Mouse (Mus musculus) hindbrain, embryonic 13.5 days (tissue): Measurements from ENCODE around the gene Gm5617. TPM values are rescaled to one million over a fixed set of nuclear protein-coding genes. Genes with fewer than 3 reads are reported as not detected.

ENCODE experiments used
- ATAC-seq: fragments of 200-750 bp; cut with Nextera tagmentation; 2 replicates; pipeline ENCODE4 v1.8.0; 2017; ENCODE audit warnings: moderate TSS enrichment; ENCODE audit not compliant: low FRiP score
- H3K27ac ChIP-seq: fragments of 300-500 bp; sonication (generic); 2 replicates; pipeline ENCODE4 v1.5.1; 2015; ENCODE audit warnings: inconsistent platforms, mild to moderate bottlenecking, moderate library complexity
- H3K27me3 ChIP-seq: fragments of 300-500 bp; sonication (generic); 2 replicates; pipeline ENCODE4 v1.6.1; 2015; ENCODE audit warnings: mild to moderate bottlenecking, inconsistent platforms
- H3K36me3 ChIP-seq: fragments of 300-500 bp; sonication (generic); 2 replicates; pipeline ENCODE4 v1.6.1; 2015; ENCODE audit warnings: mild to moderate bottlenecking, inconsistent platforms
- H3K4me1 ChIP-seq: fragments of 300-500 bp; sonication (generic); replicated peaks from 2 replicates; pipeline ENCODE4 v1.6.1; 2015; ENCODE audit warnings: inconsistent platforms
- H3K4me2 ChIP-seq: fragments of 300-500 bp; sonication (generic); 2 replicates; pipeline ENCODE4 v1.6.1; 2015; ENCODE audit warnings: inconsistent platforms, mild to moderate bottlenecking, moderate library complexity
- H3K4me3 ChIP-seq: fragments of 300-500 bp; sonication (generic); 2 replicates; pipeline ENCODE4 v1.5.1; 2015; ENCODE audit warnings: mild to moderate bottlenecking, inconsistent platforms
- H3K9ac ChIP-seq: fragments of 300-500 bp; sonication (generic); 2 replicates; pipeline ENCODE4 v1.6.1; 2015; ENCODE audit warnings: mild to moderate bottlenecking, inconsistent platforms
- H3K9me3 ChIP-seq: fragments of 300-500 bp; sonication (generic); 2 replicates; pipeline ENCODE4 v1.6.1; 2016; ENCODE audit warnings: inconsistent platforms
- WGBS: fragments of 180-500 bp; shearing (Covaris S2); methylation state at CpG from one replicate; pipeline ENCODE4 v1.1.7; 2015; 5-methylcytosine and 5-hydroxymethylcytosine counted together
- polyA plus RNA-seq: library from polyadenylated mRNA; unstranded; fragments of >200 nt; fragmentation: Nextera tagmentation; extraction: Ambion mirVana; gene quantifications from 2 replicates; pipeline ENCODE4 v1.2.1, GENCODE M21; 2015

Gene Gm5617
- polyA plus RNA-seq, 1 experiment from 2014 or later, result 33.4 TPM

GRCm38 (mm10) chr9:48473131-48473530 lies 22.1 kb upstream of the Gm5617 start:
- Histone ChIP-seq H3K9me3 (no peaks in the 10 kb centered on the region), H3K4me3 (no peak overlapping the region), H3K27me3 (no peaks in the 10 kb centered on the region), H3K36me3 (peaks cover 32% of the 10 kb centered on the region), H3K4me1 (no peaks in the 10 kb centered on the region), H3K4me2 (no peak overlapping the region), H3K27ac (no peak overlapping the region), H3K9ac (no peak overlapping the region)
- WGBS, result 95% methylated on average over 12 of the region's 12 CpGs
- no peak for ATAC-seq

- Histone ChIP-seq H3K4me1 (peaks cover under 1% of the 10 kb centered on the region), H3K27me3 (no peaks in the 10 kb centered on the region), H3K4me2 (no peak overlapping the region), H3K9me3 (no peaks in the 10 kb centered on the region), H3K27ac (no peak overlapping the region), H3K9ac (no peak overlapping the region), H3K36me3 (peaks cover 32% of the 10 kb centered on the region), H3K4me3 (no peak overlapping the region)
- ATAC-seq, result no peak
- 95% methylated on average over 9 of the region's 9 CpGs for WGBS
Measured at GRCm38 (mm10) chr9:48474367-48474766, 20.9 kb upstream of the Gm5617 start.

GRCm38 (mm10) chr9:48476236-48477165 lies 18.7 kb upstream of the Gm5617 start:
- no peak for ATAC-seq
- no peaks in the 10 kb centered on the region for H3K9me3 ChIP-seq
- 92% methylated on average over 10 of the region's 10 CpGs for WGBS
- peaks cover 4% of the 10 kb centered on the region; the same call in 1 of the 2 replicates for H3K27me3 ChIP-seq
- no peak overlapping the region for H3K9ac ChIP-seq
- H3K4me1 ChIP-seq, result peaks cover 13% of the 10 kb centered on the region
- H3K4me3 ChIP-seq, result no peak overlapping the region
- H3K4me2 ChIP-seq, result no peak overlapping the region
- H3K27ac ChIP-seq, result no peak overlapping the region
- H3K36me3 ChIP-seq, result peaks cover 23% of the 10 kb centered on the region

GRCm38 (mm10) chr9:48478808-48479207 lies 16.4 kb upstream of the Gm5617 start:
- no peak overlapping the region for H3K4me2 ChIP-seq
- no peak overlapping the region for H3K4me3 ChIP-seq
- H3K9me3 ChIP-seq, result no peaks in the 10 kb centered on the region
- H3K36me3 ChIP-seq, result peaks cover 19% of the 10 kb centered on the region
- no peak overlapping the region for H3K27ac ChIP-seq
- H3K27me3 ChIP-seq, result peaks cover 8% of the 10 kb centered on the region; the same call in 1 of the 2 replicates
- H3K4me1 ChIP-seq, result peaks cover 13% of the 10 kb centered on the region
- 95% methylated on average over 4 of the region's 4 CpGs for WGBS
- no peak for ATAC-seq
- H3K9ac ChIP-seq, result no peak overlapping the region

- Histone ChIP-seq H3K4me3 (peak overlapping the region; percentile 86), H3K27me3 (peaks cover 8% of the 10 kb centered on the region; the same call in 1 of the 2 replicates), H3K9ac (peak overlapping the region; percentile 85), H3K4me2 (peak overlapping the region; percentile 93), H3K4me1 (peaks cover 13% of the 10 kb centered on the region), H3K36me3 (peaks cover 12% of the 10 kb centered on the region), H3K9me3 (no peaks in the 10 kb centered on the region), H3K27ac (no peak overlapping the region)
- WGBS, result 8% methylated on average over 25 of the region's 25 CpGs
- peak; percentile 73; the same call in 1 of the 2 replicates for ATAC-seq
Measured at GRCm38 (mm10) chr9:48479838-48480410, 15.3 kb upstream of the Gm5617 start.

GRCm38 (mm10) chr9:48480411-48481213 lies 14.6 kb upstream of the Gm5617 start, which contains the start of gene Rexo2:
Gene Rexo2, minus strand, starts transcription at chr9:48480623.
- H3K27me3 ChIP-seq, result peaks cover 8% of the 10 kb centered on the region; the same call in 1 of the 2 replicates
- peak within 1 kb of the TSS; percentile 86 for H3K4me3 ChIP-seq
- peaks cover 10% of the 10 kb centered on the region for H3K36me3 ChIP-seq
- peak within 1 kb of the TSS; percentile 85 for H3K9ac ChIP-seq
- WGBS, result 1% methylated on average over 49 of the region's 49 CpGs
- H3K27ac ChIP-seq, result no peak within 1 kb of the TSS
- peak; percentile 98 for ATAC-seq
- H3K9me3 ChIP-seq, result no peaks in the 10 kb centered on the region
- H3K4me1 ChIP-seq, result peaks cover 13% of the 10 kb centered on the region
- H3K4me2 ChIP-seq, result peak within 1 kb of the TSS; percentile 93

- Histone ChIP-seq H3K4me1 (peaks cover 13% of the 10 kb centered on the region), H3K4me3 (peak overlapping the region; percentile 86), H3K9ac (peak overlapping the region; percentile 36; the same call in 1 of the 2 replicates), H3K9me3 (no peaks in the 10 kb centered on the region), H3K4me2 (peak overlapping the region; percentile 93), H3K36me3 (peaks cover 6% of the 10 kb centered on the region), H3K27me3 (peaks cover 8% of the 10 kb centered on the region; the same call in 1 of the 2 replicates), H3K27ac (no peak overlapping the region)
- no peak for ATAC-seq
- WGBS, result 41% methylated on average over 20 of the region's 20 CpGs
Measured at GRCm38 (mm10) chr9:48481214-48482134, 13.8 kb upstream of the Gm5617 start.

- Histone ChIP-seq H3K4me1 (peaks cover 19% of the 10 kb centered on the region), H3K9me3 (no peaks in the 10 kb centered on the region), H3K36me3 (peaks cover 21% of the 10 kb centered on the region), H3K9ac (peak overlapping the region; percentile 94), H3K4me3 (peak overlapping the region; percentile 84), H3K27me3 (no peaks in the 10 kb centered on the region), H3K4me2 (peak overlapping the region; percentile 84), H3K27ac (peak overlapping the region; percentile 97)
- ATAC-seq, result peak; percentile 85
- 2% methylated on average over 34 of the region's 34 CpGs for WGBS
Measured at GRCm38 (mm10) chr9:48495548-48495932, 298 bp downstream of the Gm5617 start.

- Histone ChIP-seq H3K9me3 (no peaks in the 10 kb centered on the region), H3K27me3 (0 out of 2 replicates have a peak, but pooled peaks cover 3% of the 10 kb centered on the region), H3K9ac (no peak overlapping the region), H3K4me1 (peaks cover 3% of the 10 kb centered on the region), H3K36me3 (no peaks in the 10 kb centered on the region), H3K4me3 (no peak overlapping the region), H3K27ac (no peak overlapping the region), H3K4me2 (no peak overlapping the region)
- WGBS, result 86% methylated on average over 7 of the region's 7 CpGs
- ATAC-seq, result no peak
Measured at GRCm38 (mm10) chr9:48501192-48501591, 6.0 kb downstream of the Gm5617 start.

- 0 out of 2 replicates have a peak, but pooled peaks cover 6% of the 10 kb centered on the region for H3K27me3 ChIP-seq
- H3K4me1 ChIP-seq, result no peaks in the 10 kb centered on the region
- H3K9ac ChIP-seq, result no peak overlapping the region
- H3K36me3 ChIP-seq, result no peaks in the 10 kb centered on the region
- no peak for ATAC-seq
- H3K9me3 ChIP-seq, result no peaks in the 10 kb centered on the region
- no peak overlapping the region for H3K4me2 ChIP-seq
- H3K27ac ChIP-seq, result no peak overlapping the region
- no peak overlapping the region for H3K4me3 ChIP-seq
- 81% methylated on average over 2 of the region's 2 CpGs for WGBS
Measured at GRCm38 (mm10) chr9:48503001-48503400, 7.8 kb downstream of the Gm5617 start.

- H3K9me3 ChIP-seq, result no peaks in the 10 kb centered on the region
- H3K4me2 ChIP-seq, result no peak overlapping the region
- H3K27ac ChIP-seq, result no peak overlapping the region
- H3K27me3 ChIP-seq, result 0 out of 2 replicates have a peak, but pooled peaks cover 6% of the 10 kb centered on the region
- H3K4me3 ChIP-seq, result no peak overlapping the region
- H3K4me1 ChIP-seq, result no peaks in the 10 kb centered on the region
- 78% methylated on average over 8 of the region's 8 CpGs for WGBS
- ATAC-seq, result no peak
- H3K36me3 ChIP-seq, result no peaks in the 10 kb centered on the region
- no peak overlapping the region for H3K9ac ChIP-seq
Measured at GRCm38 (mm10) chr9:48504741-48505365, 9.6 kb downstream of the Gm5617 start.
